Mouse (Mus musculus) midbrain, embryonic 14.5 days (tissue): Measurements from ENCODE around the gene Auh. TPM values are rescaled to one million over a fixed set of nuclear protein-coding genes. Genes with fewer than 3 reads are reported as not detected.

ENCODE experiments used
- ATAC-seq: fragments of 200-750 bp; cut with Nextera tagmentation; 2 replicates; pipeline ENCODE4 v1.8.0; 2017; ENCODE audit warnings: moderate number of reproducible peaks, moderate library complexity; ENCODE audit not compliant: low FRiP score, low TSS enrichment
- DNase-seq: peaks from one replicate; pipeline ENCODE4 v3.0.0-alpha.2; 2015
- H3K27ac ChIP-seq: fragments of 300-500 bp; sonication (generic); replicated peaks from 2 replicates; pipeline ENCODE4 v1.5.1; 2014; ENCODE audit warnings: mild to moderate bottlenecking, low read depth, low read length, moderate library complexity
- H3K27me3 ChIP-seq: fragments of 300-500 bp; sonication (generic); 2 replicates; pipeline ENCODE4 v1.6.1; 2014; ENCODE audit warnings: low read length, control low read depth, mixed read lengths; ENCODE audit not compliant: control insufficient read depth, insufficient read depth
- H3K36me3 ChIP-seq: fragments of 300-500 bp; sonication (generic); 2 replicates; pipeline ENCODE4 v1.6.1; 2014; ENCODE audit warnings: low read length, control low read depth; ENCODE audit not compliant: control insufficient read depth, insufficient read depth
- H3K4me1 ChIP-seq: fragments of 300-500 bp; sonication (generic); 2 replicates; pipeline ENCODE4 v1.6.1; 2014; ENCODE audit warnings: mild to moderate bottlenecking, antibody characterized with exemption, low read length, control low read depth; ENCODE audit not compliant: control insufficient read depth, insufficient read depth
- H3K4me2 ChIP-seq: fragments of 300-500 bp; sonication (generic); 2 replicates; pipeline ENCODE4 v1.6.1; 2014; ENCODE audit warnings: mild to moderate bottlenecking, low read length, moderate library complexity
- H3K4me3 ChIP-seq: fragments of 300-500 bp; sonication (generic); replicated peaks from 2 replicates; pipeline ENCODE4 v1.5.1; 2014; ENCODE audit warnings: low read depth, low read length
- H3K9ac ChIP-seq: fragments of 300-500 bp; sonication (generic); replicated peaks from 2 replicates; pipeline ENCODE4 v1.6.1; 2014; ENCODE audit warnings: mild to moderate bottlenecking, low read length, moderate library complexity
- H3K9me3 ChIP-seq: fragments of 300-500 bp; sonication (generic); 2 replicates; pipeline ENCODE4 v1.6.1; 2016; ENCODE audit warnings: low read length, control low read depth, mixed read lengths; ENCODE audit not compliant: control insufficient read depth
- WGBS: fragments of 180-500 bp; shearing (Covaris S2); extraction: QIAGEN DNeasy Blood & Tissue Kit; methylation state at CpG from one replicate; pipeline ENCODE4 v1.1.7; 2014; 5-methylcytosine and 5-hydroxymethylcytosine counted together
- polyA plus RNA-seq: library from polyadenylated mRNA; unstranded; fragments of >200 nt; fragmentation: Nextera tagmentation; extraction: Ambion mirVana; gene quantifications from 2 replicates; pipeline ENCODE4 v1.2.1, GENCODE M21; 2014

Auh gene
- 49.5 and 50.4 TPM in 2 replicates for polyA plus RNA-seq

DNA sequence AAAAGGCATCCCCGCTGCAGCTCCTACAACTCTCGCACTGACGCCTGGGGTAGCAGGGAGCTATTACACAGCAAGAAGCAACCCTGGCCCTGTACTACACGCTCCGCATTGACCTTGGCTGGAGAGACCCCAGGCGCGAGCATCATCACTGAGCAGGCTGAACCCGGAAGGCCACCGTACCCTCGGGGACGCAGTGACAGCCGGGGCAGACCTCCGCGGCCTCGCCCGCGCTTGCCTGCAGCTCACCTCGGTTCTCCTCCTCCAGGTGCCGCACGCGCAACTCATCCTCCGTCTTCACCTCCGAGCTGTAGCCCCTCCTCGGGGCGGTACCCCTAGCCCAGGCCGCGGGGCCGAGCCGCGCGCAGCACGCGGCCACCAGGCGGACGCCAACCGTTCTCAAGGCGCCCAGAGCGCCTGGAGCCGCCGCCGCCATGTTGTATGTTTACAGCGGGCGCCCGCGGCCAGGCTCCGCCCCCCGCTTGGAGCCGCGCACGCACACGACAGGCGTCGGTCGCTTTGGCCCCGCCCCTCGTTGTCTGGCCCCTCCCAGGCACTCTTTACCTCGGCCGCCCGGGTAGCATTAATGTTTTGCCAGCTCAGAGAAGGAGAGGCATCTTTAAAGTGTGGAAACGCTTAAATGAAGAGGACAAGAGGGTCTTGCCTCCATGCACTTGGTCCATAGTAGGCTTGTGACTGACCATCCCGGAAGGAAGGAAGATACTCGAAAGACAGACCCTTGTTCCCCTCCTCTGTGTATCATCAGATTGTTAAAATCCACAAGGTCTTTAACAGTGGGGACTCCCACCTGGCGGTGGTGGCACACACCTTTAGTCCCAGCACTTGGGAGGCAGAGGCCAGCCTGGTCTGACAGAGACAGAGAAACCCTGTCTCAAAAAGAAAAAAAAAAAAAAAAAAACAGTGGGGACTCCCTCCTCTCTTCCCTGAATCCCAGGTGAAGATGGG is at the start of gene Auh:
Auh (minus strand) TSS at position 473 of the 963 bp plus-strand sequence.
- H3K36me3 ChIP-seq = no peaks in the 10 kb centered on the region
- H3K9me3 ChIP-seq = no peaks in the 10 kb centered on the region
- DNase-seq (peak; percentile 97), ATAC-seq (peak; percentile 97)
- under 1% methylated on average over 63 of the region's 63 CpGs for WGBS
- H3K4me1 ChIP-seq = peaks cover 17% of the 10 kb centered on the region
- H3K27me3 ChIP-seq = no peaks in the 10 kb centered on the region
- peak within 1 kb of the TSS; percentile 86 for H3K27ac ChIP-seq
- peak within 1 kb of the TSS; percentile 72 for H3K9ac ChIP-seq
- peak within 1 kb of the TSS; percentile 84 for H3K4me3 ChIP-seq
- peak within 1 kb of the TSS; percentile 59 for H3K4me2 ChIP-seq

DNA sequence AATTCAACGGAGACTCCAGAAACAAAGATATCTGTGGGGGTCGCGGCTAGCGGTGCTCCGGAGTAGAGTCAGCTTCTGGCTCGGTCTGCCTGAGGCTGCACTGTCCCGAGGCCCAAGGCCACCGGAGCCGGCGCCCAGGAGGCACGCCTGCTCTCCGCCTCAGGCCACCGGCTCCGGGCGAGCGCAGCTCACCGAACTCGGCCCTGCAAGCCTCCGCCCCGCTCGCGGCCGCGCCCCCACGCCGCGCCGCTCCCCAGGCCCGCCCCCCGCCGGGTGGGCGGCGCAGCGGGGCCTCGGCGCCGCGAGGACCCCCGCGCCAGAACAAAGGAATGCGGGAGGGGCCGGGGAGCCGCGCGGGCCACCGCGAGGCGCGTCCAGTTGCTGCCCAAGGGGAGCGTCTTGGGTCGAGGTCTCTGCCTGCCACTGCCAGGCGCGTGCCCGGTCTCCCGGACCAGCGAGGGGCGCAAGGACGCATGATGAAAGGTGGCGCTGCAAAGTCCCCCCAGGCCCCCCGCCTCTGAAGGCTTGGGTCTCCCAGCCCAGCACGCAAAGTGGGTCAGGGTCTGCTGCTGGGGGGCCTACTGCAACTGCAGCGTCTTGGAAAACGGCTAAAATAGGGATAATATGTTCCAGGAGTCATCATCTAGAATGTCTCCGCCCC is 49.0 kb upstream of the Auh start:
- Histone ChIP-seq H3K36me3 (no peaks in the 10 kb centered on the region), H3K9ac (peak overlapping the region; percentile 95), H3K4me3 (peak overlapping the region; percentile 83), H3K27ac (peak overlapping the region; percentile 96), H3K27me3 (peaks cover 3% of the 10 kb centered on the region; the same call in 1 of the 2 replicates), H3K9me3 (no peaks in the 10 kb centered on the region), H3K4me2 (peak overlapping the region; percentile 98), H3K4me1 (peaks cover 35% of the 10 kb centered on the region)
- DNase-seq (peak; percentile 82), ATAC-seq (peak; percentile 19; the same call in 1 of the 2 replicates)
- under 1% methylated on average over 61 of the region's 64 CpGs for WGBS

DNA sequence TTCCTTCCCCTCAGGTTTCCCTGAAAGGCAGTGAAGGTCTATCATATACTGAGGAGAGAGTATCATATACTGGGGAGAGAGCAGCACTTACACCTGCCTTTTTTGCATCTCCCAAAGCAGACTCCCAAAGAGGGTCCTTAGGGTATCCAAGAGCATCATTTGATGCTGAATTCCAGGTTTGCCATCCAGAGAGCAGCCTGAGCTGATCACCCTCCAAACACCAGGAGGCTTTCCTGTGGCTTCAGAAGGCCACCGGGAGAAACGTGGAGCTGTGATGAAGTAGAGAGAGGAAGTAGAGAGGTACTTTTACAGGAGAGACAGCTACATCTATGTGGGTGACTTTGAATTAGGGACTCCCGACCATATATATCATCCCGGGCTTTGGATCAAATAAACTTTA is 48.3 kb upstream of the Auh start:
- Histone ChIP-seq H3K4me3 (peak overlapping the region; percentile 83), H3K4me1 (peaks cover 35% of the 10 kb centered on the region), H3K4me2 (peak overlapping the region; percentile 98), H3K36me3 (no peaks in the 10 kb centered on the region), H3K9ac (peak overlapping the region; percentile 95), H3K27me3 (peaks cover 3% of the 10 kb centered on the region; the same call in 1 of the 2 replicates), H3K27ac (peak overlapping the region; percentile 96), H3K9me3 (no peaks in the 10 kb centered on the region)
- peak; percentile 31 for DNase-seq
- ATAC-seq = no peak
- WGBS = 25% methylated on average over 4 of the region's 4 CpGs

DNA sequence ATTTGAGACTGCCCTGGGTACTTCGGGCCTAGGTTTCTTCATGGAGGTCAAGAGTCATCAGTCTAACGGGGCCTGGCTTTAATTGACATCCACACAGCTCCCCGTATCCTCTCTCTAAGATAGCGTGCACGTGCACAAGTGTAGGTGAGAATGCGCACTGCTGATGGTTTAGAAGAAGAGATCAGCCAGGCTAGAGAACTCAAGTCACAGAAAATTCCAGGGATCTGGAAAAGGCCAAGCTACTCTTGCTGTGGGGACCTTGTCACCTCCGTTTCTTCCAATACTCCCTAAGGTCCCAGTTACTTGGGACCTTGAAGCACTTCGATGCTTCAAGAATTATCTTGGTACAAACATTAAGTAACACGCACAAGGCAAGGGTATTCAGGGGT is 47.7 kb upstream of the Auh start:
- WGBS = 85% methylated on average over 9 of the region's 9 CpGs
- H3K27ac ChIP-seq = no peak overlapping the region
- DNase-seq = no peak
- no peaks in the 10 kb centered on the region for H3K36me3 ChIP-seq
- no peak for ATAC-seq
- H3K27me3 ChIP-seq = peaks cover 3% of the 10 kb centered on the region; the same call in 1 of the 2 replicates
- H3K9ac ChIP-seq = peak overlapping the region; percentile 95; the same call in 1 of the 2 replicates
- H3K9me3 ChIP-seq = no peaks in the 10 kb centered on the region
- H3K4me1 ChIP-seq = peaks cover 33% of the 10 kb centered on the region
- H3K4me2 ChIP-seq = peak overlapping the region; percentile 98
- peak overlapping the region; percentile 0; the same call in 1 of the 2 replicates for H3K4me3 ChIP-seq

DNA sequence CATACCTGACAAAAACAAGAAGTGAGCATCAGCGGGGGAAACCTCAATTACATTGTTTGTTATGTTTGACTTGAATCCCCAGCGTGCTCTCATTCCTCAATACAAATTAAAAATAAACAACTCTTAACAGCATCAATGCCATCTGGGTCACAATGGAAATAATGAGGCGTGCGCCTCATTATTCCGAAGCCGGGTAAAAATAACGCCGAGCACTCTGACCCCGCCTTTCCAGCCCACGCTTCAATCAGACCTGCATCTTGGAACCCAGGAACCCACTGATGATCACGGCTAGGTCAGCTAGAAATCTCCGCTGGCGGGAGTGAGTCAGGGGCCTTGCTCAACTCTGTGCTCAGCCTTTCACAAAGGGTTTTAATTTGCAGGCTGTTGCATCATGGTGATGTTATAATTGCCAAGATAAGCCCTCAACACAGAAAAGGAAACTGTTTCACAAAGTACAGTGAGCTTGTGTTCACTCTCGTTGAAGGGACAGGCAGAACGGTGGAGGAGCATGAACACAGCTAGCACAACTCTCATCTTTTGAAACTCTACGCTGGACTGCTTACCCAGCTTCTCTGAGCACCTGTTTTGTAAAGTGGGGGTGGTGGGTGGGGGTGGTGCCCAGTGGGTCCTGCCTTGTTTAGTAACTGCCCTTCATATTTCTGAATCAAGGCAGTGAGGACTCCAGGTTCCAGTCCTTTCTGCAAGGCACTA is 47.2 kb upstream of the Auh start:
- Histone ChIP-seq H3K27me3 (peaks cover 3% of the 10 kb centered on the region; the same call in 1 of the 2 replicates), H3K9me3 (no peaks in the 10 kb centered on the region), H3K4me2 (peak overlapping the region; percentile 98), H3K27ac (no peak overlapping the region), H3K4me1 (peaks cover 27% of the 10 kb centered on the region), H3K9ac (peak overlapping the region; percentile 21; the same call in 1 of the 2 replicates), H3K4me3 (peak overlapping the region; percentile 0; the same call in 1 of the 2 replicates), H3K36me3 (no peaks in the 10 kb centered on the region)
- WGBS = 44% methylated on average over 16 of the region's 16 CpGs
- DNase-seq (peak; percentile 27), ATAC-seq (no peak)

DNA sequence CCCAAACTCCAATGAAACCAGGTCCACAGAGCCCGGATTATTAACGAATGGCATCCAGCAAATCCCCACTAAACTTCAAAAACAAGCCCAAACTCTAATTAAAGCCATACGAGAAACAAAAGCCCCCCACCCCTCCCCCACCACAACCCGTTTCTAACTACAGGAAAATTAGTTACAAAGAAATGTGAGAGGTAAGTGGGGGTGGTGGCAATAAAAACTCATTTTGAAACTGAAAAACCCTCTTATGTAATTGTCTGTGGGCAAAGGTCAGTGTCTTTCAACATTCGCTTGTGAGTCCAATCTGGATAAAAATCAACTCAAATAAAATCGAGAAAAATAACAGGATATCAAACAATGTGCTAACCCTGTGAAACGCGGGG is 46.6 kb upstream of the Auh start:
- Histone ChIP-seq H3K9me3 (no peaks in the 10 kb centered on the region), H3K4me3 (0 out of 2 replicates have a peak overlapping the region, but pooled peaks have one; percentile 0), H3K36me3 (no peaks in the 10 kb centered on the region), H3K27ac (no peak overlapping the region), H3K4me1 (peaks cover 26% of the 10 kb centered on the region), H3K27me3 (peaks cover 3% of the 10 kb centered on the region; the same call in 1 of the 2 replicates), H3K9ac (peak overlapping the region; percentile 21; the same call in 1 of the 2 replicates), H3K4me2 (peak overlapping the region; percentile 98)
- ATAC-seq = no peak
- WGBS = 48% methylated on average over 8 of the region's 8 CpGs
- DNase-seq = no peak

DNA sequence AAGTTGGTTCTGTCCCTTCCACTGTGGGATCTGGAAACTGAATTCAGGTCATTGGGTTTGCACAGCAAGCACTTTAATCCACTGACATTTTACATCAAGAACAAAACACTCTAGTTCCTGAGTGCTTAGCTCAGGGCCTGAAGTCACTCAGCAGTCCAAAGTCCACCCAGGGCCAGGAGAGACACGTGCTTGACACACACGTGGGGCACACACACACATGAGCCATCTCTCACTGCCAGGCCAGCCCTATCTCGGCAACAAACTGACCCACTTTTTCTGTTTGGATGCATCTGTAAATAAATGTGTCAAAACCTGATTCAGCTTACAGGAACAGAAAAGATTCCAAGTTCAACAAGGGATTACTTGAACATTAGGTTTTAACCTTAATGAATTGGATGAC is 45.2 kb upstream of the Auh start:
- no peak overlapping the region for H3K27ac ChIP-seq
- DNase-seq (no peak), ATAC-seq (no peak)
- no peaks in the 10 kb centered on the region for H3K9me3 ChIP-seq
- no peaks in the 10 kb centered on the region for H3K36me3 ChIP-seq
- H3K4me2 ChIP-seq = no peak overlapping the region
- peaks cover 23% of the 10 kb centered on the region for H3K4me1 ChIP-seq
- no peak overlapping the region for H3K4me3 ChIP-seq
- H3K9ac ChIP-seq = no peak overlapping the region
- WGBS = 67% methylated on average over 3 of the region's 3 CpGs
- H3K27me3 ChIP-seq = peaks cover 3% of the 10 kb centered on the region; the same call in 1 of the 2 replicates

DNA sequence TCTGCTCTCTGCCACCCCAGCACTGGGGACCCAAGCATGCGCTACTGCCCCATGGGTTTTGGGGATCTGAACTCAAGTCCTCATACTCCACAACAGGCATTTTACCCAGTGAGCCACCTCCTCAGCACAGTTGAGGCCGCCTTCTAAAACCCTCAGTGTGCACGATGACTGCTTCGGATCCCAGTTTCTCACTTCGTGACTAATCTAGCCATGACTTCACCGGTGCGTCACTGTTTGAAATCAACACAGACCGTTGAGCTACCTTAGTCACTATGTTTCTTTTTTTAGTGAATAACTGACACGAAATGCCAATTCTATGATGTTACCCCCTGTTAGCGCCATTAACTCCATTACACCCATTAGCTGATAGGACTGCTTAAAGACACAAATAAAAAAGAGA is 43.9 kb upstream of the Auh start:
- no peak for DNase-seq
- Histone ChIP-seq H3K36me3 (peaks cover 3% of the 10 kb centered on the region), H3K9ac (no peak overlapping the region), H3K9me3 (no peaks in the 10 kb centered on the region), H3K27ac (no peak overlapping the region), H3K4me3 (no peak overlapping the region), H3K27me3 (peaks cover 3% of the 10 kb centered on the region; the same call in 1 of the 2 replicates), H3K4me1 (peaks cover 23% of the 10 kb centered on the region), H3K4me2 (no peak overlapping the region)
- WGBS = 95% methylated on average over 10 of the region's 10 CpGs
- no peak for ATAC-seq
